Mouse (Mus musculus) lung, adult 2 months (tissue): ENCODE results near the gene Impad1.

ENCODE experiments used
- CTCF ChIP-seq: fragments of 200-500 bp; IDR thresholded peaks from 2 replicates; pipeline ENCODE4 v1.5.1; 2011; ENCODE audit warnings: mild to moderate bottlenecking, low read length, control low read depth; ENCODE audit not compliant: insufficient read depth
- POLR2A ChIP-seq: fragments of 200-500 bp; IDR thresholded peaks from 2 replicates; pipeline ENCODE4 v1.6.1; 2011; ENCODE audit warnings: low read depth, mild to moderate bottlenecking, control low read depth, low read length, borderline replicate concordance; ENCODE audit errors: extremely low read depth

DNA sequence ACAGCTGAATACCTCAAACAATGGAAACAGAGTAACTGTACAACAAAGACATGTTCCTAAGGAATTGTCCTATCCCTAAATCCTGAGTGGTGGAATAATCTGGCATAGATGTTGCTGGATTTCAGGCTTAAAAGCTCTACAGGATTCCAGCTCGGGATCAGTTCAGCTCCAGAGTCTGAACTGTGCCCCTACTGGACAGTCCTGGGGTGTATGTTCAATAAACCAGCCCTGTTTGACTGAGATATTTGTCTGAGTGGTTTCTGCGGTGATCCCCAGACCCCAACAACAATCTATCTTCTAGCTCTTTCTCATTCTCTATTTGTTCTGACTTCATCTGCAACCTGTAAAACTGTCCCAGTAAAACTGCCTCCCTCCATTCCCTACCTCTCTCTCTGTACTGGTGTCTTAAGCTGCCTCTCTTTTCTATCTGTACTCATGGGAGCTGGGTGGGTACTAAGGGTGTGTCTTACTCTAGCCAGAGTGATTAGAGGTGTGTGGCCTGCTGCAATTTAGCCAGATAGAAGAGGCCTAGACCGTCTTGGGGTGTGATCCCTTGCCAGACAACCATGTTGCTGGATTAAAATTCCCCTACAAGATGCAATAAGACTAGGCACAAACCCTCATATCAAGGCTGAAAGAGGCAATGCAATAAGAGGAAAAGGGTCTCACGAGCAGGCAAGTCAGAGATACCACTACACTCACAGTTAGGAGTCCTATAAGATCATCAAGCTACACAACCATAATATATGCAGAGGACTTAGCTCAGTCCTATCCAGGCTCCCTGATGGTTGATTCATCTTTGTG, 10.1 kb downstream of the Impad1 start:
- TF ChIP-seq POLR2A (no peak), CTCF (no peak)
